Mouse (Mus musculus) left cerebral cortex, postnatal 14 days (tissue): ENCODE data around the gene Cnih3. TPM values are rescaled to one million over a fixed set of nuclear protein-coding genes. Genes with fewer than 3 reads are reported as not detected.
A peak's percentile ranks its signal among the peaks of the same experiment; 100 is the strongest.

Experiments used
- DNase-seq, 2 experiments: peaks; one replicate each; pipeline ENCODE4 v3.0.0; 2021 to 2022; ENCODE audit warnings: low spot score in 2 of 2, mixed read lengths in 1 of 2
- intact Hi-C: fragments of 180-260 bp; cut with DNase I; formaldehyde crosslinking; loops from one replicate; pipeline ENCODE4 v1.15.1; 2025
- total RNA-seq, 2 experiments: library from RNA; stranded (reverse); gene quantifications; 2 replicates each; pipeline ENCODE4 v1.2.3; 2021

Gene Cnih3
- total RNA-seq, 2 experiments from 2014 or later, result 72.5 to 76.0 TPM

GRCm38 (mm10) chr1:181440982-181441603 is 88.7 kb downstream of the Cnih3 start:
- intact Hi-C loops, result no loop called here
- DNase-seq, result no peak

- no peak for DNase-seq
- intact Hi-C loops, result no loop called here
These were observed 89.3 kb downstream of the Cnih3 start for GRCm38 (mm10) chr1:181441654-181442241.

GRCm38 (mm10) chr1:181445041-181445440 is 92.6 kb downstream of the Cnih3 start:
- intact Hi-C loops, result no loop called here
- no peak for DNase-seq

- peak; percentile 51 to 55 for DNase-seq
- intact Hi-C loops, result no loop called here
These were observed 93.3 kb downstream of the Cnih3 start for GRCm38 (mm10) chr1:181445630-181446257.

- DNase-seq, result peak in 1 of 2 experiments; percentile 69
- intact Hi-C loops, result no loop called here
These were observed 94.2 kb downstream of the Cnih3 start for GRCm38 (mm10) chr1:181446591-181447114.

- no peak for DNase-seq
- intact Hi-C loops, result no loop called here
These were observed 95.1 kb downstream of the Cnih3 start for GRCm38 (mm10) chr1:181447576-181447975.

- DNase-seq, result peak in 1 of 2 experiments; percentile 50
- intact Hi-C loops, result no loop called here
These were observed 95.6 kb downstream of the Cnih3 start for GRCm38 (mm10) chr1:181448041-181448440.

GRCm38 (mm10) chr1:181453106-181453505 is 100.7 kb downstream of the Cnih3 start:
- intact Hi-C loops, result no loop called here
- DNase-seq, result no peak

GRCm38 (mm10) chr1:181456911-181457310 is 104.5 kb downstream of the Cnih3 start:
- intact Hi-C loops, result no loop called here
- DNase-seq, result no peak

GRCm38 (mm10) chr1:181459431-181460105 is 107.1 kb downstream of the Cnih3 start:
- intact Hi-C loops, result no loop called here
- no peak for DNase-seq

GRCm38 (mm10) chr1:181460283-181460682 is 107.9 kb downstream of the Cnih3 start:
- intact Hi-C loops, result no loop called here
- peak in 1 of 2 experiments; percentile 59 for DNase-seq

- intact Hi-C loops, result no loop called here
- no peak for DNase-seq
These were observed 109.1 kb downstream of the Cnih3 start for GRCm38 (mm10) chr1:181461484-181461883.

GRCm38 (mm10) chr1:181462051-181462905 is 109.8 kb downstream of the Cnih3 start:
- intact Hi-C loops, result no loop called here
- DNase-seq, result no peak

- no peak for DNase-seq
- intact Hi-C loops, result no loop called here
These were observed 110.4 kb downstream of the Cnih3 start for GRCm38 (mm10) chr1:181462906-181463179.

- intact Hi-C loops, result loop anchor here (5.0 kb wide), 1 partner anchor 72 kb away; no protein-coding TSS in a partner anchor
- no peak for DNase-seq
These were observed 112.6 kb downstream of the Cnih3 start for GRCm38 (mm10) chr1:181465027-181465426.

GRCm38 (mm10) chr1:181466040-181466439 is 113.6 kb downstream of the Cnih3 start:
- DNase-seq, result no peak

GRCm38 (mm10) chr1:181466601-181467320 is 114.3 kb downstream of the Cnih3 start:
- peak; percentile 68 to 79 for DNase-seq
- intact Hi-C loops, result loop anchor here (5.0 kb wide), 1 partner anchor 71 kb away; no protein-coding TSS in a partner anchor

More at GRCm38 (mm10) chr1:181466040-181466439, 113.6 kb downstream of the Cnih3 start:
- intact Hi-C loops, result loop anchor here (5.0 kb wide), 1 partner anchor 71 kb away; no protein-coding TSS in a partner anchor

- intact Hi-C loops, result loop anchor here (5.0 kb wide), 1 partner anchor 70 kb away; no protein-coding TSS in a partner anchor
- DNase-seq, result no peak
These were observed 114.9 kb downstream of the Cnih3 start for GRCm38 (mm10) chr1:181467321-181467670.
